Mouse (Mus musculus) testis, adult 2 months (tissue): ENCODE data around the gene Rtn4ip1.

Experiments
- CTCF ChIP-seq: fragments of 200-500 bp; IDR thresholded peaks from 2 replicates; pipeline ENCODE4 v1.5.1; 2012; ENCODE audit warnings: low read depth, mild to moderate bottlenecking, inconsistent platforms, low read length, moderate library complexity; ENCODE audit not compliant: control insufficient read depth, insufficient read depth, insufficient replicate concordance
- POLR2A ChIP-seq: fragments of 200-500 bp; IDR thresholded peaks from 2 replicates; pipeline ENCODE4 v1.6.1; 2012; ENCODE audit warnings: low read depth, mild to moderate bottlenecking, inconsistent platforms, low read length, moderate library complexity; ENCODE audit not compliant: control insufficient read depth

DNA sequence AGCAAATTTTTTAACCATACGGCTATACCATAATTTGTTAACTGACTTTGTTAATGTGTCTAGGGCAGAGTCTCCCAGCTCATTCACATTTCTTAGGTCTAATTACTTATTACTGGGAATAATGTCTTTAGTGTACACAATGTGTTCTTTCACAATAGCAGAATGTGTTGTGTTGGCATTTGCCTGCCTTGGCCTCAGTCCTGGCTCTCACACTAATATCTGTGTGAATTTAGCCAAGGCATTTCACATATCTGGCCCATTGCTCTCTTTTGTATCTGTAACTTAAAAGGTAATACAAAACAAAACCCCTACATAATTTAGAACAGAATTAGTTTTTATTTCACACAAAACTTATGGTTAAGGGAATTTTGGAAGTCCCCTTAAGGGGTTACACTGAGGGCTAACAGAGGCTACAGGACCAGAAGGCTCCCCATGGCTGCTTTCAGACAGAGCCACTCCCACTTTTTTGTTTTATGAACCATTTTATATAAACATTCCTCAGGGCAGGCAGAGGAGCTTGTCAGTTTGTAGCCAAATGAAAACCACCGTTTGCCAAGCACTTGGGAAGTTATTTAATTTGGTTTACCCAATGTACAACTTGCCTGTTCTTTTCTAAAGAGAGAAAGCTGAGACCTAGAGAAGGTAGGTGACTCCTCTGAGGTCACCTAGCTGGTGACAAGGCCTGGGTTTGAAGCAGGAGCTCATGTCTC, 98.7 kb downstream of the Rtn4ip1 start:
- TF ChIP-seq CTCF (no peak), POLR2A (no peak)
